Mouse (Mus musculus): ENCODE data around the gene Lrrn2. TPM values are rescaled to one million over a fixed set of nuclear protein-coding genes. Genes with fewer than 3 reads are reported as not detected.
"Not testable (repeated sequence)": the region's sequence is repeated elsewhere in the genome, so short reads cannot be mapped to it uniquely, and the experiment has no call there.

Gene Lrrn2
- polyA plus RNA-seq, 1 experiment from 2014 or later, result 3.1 TPM

- Histone ChIP-seq H3K4me1 (ENCODE audit: control insufficient read depth, insufficient read depth, low read length) (no peaks in the 10 kb centered on the region), H3K4me2 (ENCODE audit: low read depth, low read length) (no peak overlapping the region), H3K27ac (ENCODE audit: low read length) (no peak overlapping the region), H3K36me3 (ENCODE audit: control insufficient read depth, insufficient read depth, low read length) (no peaks in the 10 kb centered on the region), H3K9ac (ENCODE audit: low read length) (no peak overlapping the region), H3K4me3 (replicated peaks; ENCODE audit: low read length) (no peak overlapping the region), H3K27me3 (ENCODE audit: control insufficient read depth, insufficient read depth, low read length) (no peaks in the 10 kb centered on the region), H3K9me3 (replicated peaks; ENCODE audit: control insufficient read depth, low read length) (no peaks in the 10 kb centered on the region)
- no peak for ATAC-seq (ENCODE audit: insufficient read depth, low FRiP score)
- 30% methylated on average over 6 of the region's 6 CpGs for WGBS
These were observed 88.6 kb downstream of the Lrrn2 start for GRCm38 (mm10) chr1:132968659-132969058.

DNA sequence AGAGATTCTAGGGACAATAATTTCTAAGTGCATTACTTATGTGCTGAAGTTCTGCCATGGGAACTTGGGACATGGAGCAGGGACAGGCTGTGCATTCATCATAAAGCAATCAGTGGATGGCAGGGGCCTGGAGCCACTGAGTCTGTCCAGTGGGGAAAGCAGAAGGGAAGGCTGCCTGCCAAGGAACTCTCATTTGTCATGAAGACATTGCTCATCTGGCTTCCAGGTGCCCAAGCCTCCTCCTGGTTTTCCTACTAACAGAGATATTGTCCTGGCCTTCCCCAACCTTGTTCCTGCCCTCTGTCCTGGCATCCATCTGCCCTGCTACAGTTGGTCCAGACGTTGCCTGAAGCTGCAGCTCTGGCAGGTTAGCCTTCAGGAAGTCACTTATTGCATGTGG is 97.3 kb downstream of the Lrrn2 start:
- Histone ChIP-seq H3K4me2 (ENCODE audit: low read depth, low read length) (no peak overlapping the region), H3K9ac (ENCODE audit: low read length) (no peak overlapping the region), H3K4me3 (replicated peaks; ENCODE audit: low read length) (no peak overlapping the region), H3K9me3 (replicated peaks; ENCODE audit: control insufficient read depth, low read length) (no peaks in the 10 kb centered on the region), H3K27me3 (ENCODE audit: control insufficient read depth, insufficient read depth, low read length) (no peaks in the 10 kb centered on the region), H3K27ac (ENCODE audit: low read length) (no peak overlapping the region), H3K36me3 (ENCODE audit: control insufficient read depth, insufficient read depth, low read length) (no peaks in the 10 kb centered on the region), H3K4me1 (ENCODE audit: control insufficient read depth, insufficient read depth, low read length) (no peaks in the 10 kb centered on the region)
- ATAC-seq (ENCODE audit: insufficient read depth, low FRiP score), result peak; percentile 61; the same call in 1 of the 2 replicates
- WGBS, result 41% methylated on average over 1 of the region's 1 CpGs

GRCm38 (mm10) chr1:132981232-132981631 is 101.2 kb downstream of the Lrrn2 start:
- WGBS, result 89% methylated on average over 6 of the region's 6 CpGs
- Histone ChIP-seq H3K4me3 (replicated peaks; ENCODE audit: low read length) (no peak overlapping the region), H3K27ac (ENCODE audit: low read length) (no peak overlapping the region), H3K9me3 (replicated peaks; ENCODE audit: control insufficient read depth, low read length) (no peaks in the 10 kb centered on the region), H3K4me2 (ENCODE audit: low read depth, low read length) (no peak overlapping the region), H3K9ac (ENCODE audit: low read length) (no peak overlapping the region), H3K4me1 (ENCODE audit: control insufficient read depth, insufficient read depth, low read length) (no peaks in the 10 kb centered on the region), H3K36me3 (ENCODE audit: control insufficient read depth, insufficient read depth, low read length) (peaks cover 5% of the 10 kb centered on the region), H3K27me3 (ENCODE audit: control insufficient read depth, insufficient read depth, low read length) (no peaks in the 10 kb centered on the region)
- no peak for ATAC-seq (ENCODE audit: insufficient read depth, low FRiP score)

DNA sequence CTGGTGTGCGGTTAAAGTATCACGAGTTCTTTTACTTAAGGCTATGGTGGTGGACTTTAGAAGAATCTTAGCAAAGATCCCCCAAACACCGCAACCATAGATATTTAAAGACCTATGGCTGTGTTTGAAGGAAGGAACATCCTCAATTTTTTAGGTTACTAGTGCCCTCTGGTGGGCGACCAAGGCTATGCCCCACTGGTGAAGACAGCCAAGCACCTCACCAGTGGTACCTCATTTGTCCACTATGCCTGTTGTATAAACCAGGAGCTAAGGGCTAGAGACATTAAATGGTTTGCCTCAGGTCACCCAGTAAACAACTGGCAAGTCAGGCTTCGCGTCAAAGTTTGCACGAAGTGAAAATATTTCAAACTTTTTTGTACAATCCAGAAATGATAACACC is 102.7 kb downstream of the Lrrn2 start:
- no peaks in the 10 kb centered on the region for H3K27me3 ChIP-seq (ENCODE audit: control insufficient read depth, insufficient read depth, low read length)
- H3K9me3 ChIP-seq (replicated peaks; ENCODE audit: control insufficient read depth, low read length), result no peaks in the 10 kb centered on the region
- no peak overlapping the region for H3K9ac ChIP-seq (ENCODE audit: low read length)
- ATAC-seq (ENCODE audit: insufficient read depth, low FRiP score), result no peak
- H3K4me3 ChIP-seq (replicated peaks; ENCODE audit: low read length), result no peak overlapping the region
- no peak overlapping the region for H3K27ac ChIP-seq (ENCODE audit: low read length)
- H3K4me1 ChIP-seq (ENCODE audit: control insufficient read depth, insufficient read depth, low read length), result no peaks in the 10 kb centered on the region
- 60% methylated on average over 7 of the region's 7 CpGs for WGBS
- no peak overlapping the region for H3K4me2 ChIP-seq (ENCODE audit: low read depth, low read length)
- peaks cover 5% of the 10 kb centered on the region for H3K36me3 ChIP-seq (ENCODE audit: control insufficient read depth, insufficient read depth, low read length)

DNA sequence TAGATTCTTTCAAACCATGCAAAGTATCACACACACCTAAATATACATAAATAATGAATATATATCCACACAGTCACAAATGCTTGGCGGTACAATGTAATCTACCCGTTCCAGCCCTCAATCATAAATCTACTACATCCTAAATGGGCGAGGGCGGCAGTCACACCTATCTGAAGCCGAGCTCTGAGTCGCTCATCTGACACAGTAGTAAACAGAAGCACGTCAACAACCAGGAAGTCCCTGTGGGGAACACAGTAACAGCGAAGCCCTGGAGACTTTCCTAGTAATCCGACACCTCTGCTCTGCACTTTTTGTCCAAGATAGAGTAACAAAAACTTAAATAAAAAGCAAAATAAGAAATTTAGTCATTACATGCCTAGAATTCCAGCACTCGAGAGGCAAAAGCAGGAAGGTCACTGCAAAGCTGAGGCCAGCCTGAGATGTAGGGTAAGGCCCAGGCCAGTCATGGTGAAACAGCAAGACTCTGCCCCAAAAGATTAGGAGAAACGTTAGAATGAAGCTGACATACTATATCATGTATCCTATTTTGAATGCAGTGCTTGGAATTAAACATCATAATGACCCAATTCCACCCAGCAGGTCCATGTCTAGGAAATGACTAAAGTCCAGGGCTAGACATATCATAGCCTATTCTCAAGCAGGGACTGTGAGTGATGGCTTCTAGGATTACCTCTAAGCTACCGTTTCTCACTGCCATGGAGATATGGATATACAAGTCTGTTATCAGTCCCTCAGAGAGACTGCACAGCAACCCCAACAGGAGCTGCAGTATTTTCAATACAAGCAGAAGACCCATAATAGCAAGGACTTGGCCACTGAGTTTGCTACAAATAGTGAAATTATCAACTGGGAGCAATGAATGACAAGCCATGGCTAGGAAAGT is 108.7 kb downstream of the Lrrn2 start:
- H3K4me3 ChIP-seq (replicated peaks; ENCODE audit: low read length); H3K9ac ChIP-seq (ENCODE audit: low read length); H3K27ac ChIP-seq (ENCODE audit: low read length); ATAC-seq (ENCODE audit: insufficient read depth, low FRiP score); H3K4me1 ChIP-seq (ENCODE audit: control insufficient read depth, insufficient read depth, low read length); H3K9me3 ChIP-seq (replicated peaks; ENCODE audit: control insufficient read depth, low read length); H3K27me3 ChIP-seq (ENCODE audit: control insufficient read depth, insufficient read depth, low read length); H3K4me2 ChIP-seq (ENCODE audit: low read depth, low read length): not testable (repeated sequence)
- WGBS, result 64% methylated on average over 12 of the region's 12 CpGs
- peaks cover 13% of the 10 kb centered on the region for H3K36me3 ChIP-seq (ENCODE audit: control insufficient read depth, insufficient read depth, low read length)

Small RNA genes lying within 50 kb of the gene (microRNA-seq; reads per million reads assigned to microRNA genes)
- gene Gm44300, result not detected

Other genes with a start within 250 kb of the Lrrn2 start
- gene Nfasc, start 138.5 kb upstream of the Lrrn2 start, polyA plus RNA-seq (2015; fragmentation: Nextera tagmentation; extraction: Ambion mirVana), result 2.3 and 2.4 TPM in 2 replicates
- 32.1 and 33.7 TPM in 2 replicates for gene Mdm4, start 150.3 kb downstream of the Lrrn2 start, polyA plus RNA-seq (2015; fragmentation: Nextera tagmentation; extraction: Ambion mirVana)
- 8.5 and 9.3 TPM in 2 replicates for gene Pik3c2b, start 165.4 kb downstream of the Lrrn2 start, polyA plus RNA-seq (2015; fragmentation: Nextera tagmentation; extraction: Ambion mirVana)